Mouse (Mus musculus): Measurements from ENCODE around the gene Gm10974.

Gm10974 gene

GRCm38 (mm10) chr7:66359044-66359443 lies 6.7 kb upstream of the Gm10974 start:
- no peak for DNase-seq (ENCODE audit: low read depth)

DNA sequence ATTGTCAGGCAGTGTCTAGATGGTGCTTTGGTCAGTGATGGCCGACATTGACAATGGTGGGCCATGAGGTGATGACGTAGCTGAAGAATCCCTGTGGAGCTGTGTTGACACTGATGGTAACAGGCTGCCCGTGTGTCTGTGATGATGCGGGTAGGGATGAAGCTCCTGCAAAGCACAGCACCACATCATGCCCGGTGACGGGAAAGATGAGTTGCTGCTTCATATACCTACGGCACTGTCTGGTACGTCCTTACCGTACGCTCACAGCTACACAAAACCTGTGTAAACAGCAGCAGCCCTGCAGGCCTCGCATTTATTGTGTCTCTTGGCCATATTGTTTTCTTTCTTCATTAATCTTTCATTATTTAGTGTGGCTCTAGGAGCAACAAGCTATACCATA lies 1.2 kb upstream of the Gm10974 start:
- no peak for DNase-seq (ENCODE audit: low read depth)

DNA sequence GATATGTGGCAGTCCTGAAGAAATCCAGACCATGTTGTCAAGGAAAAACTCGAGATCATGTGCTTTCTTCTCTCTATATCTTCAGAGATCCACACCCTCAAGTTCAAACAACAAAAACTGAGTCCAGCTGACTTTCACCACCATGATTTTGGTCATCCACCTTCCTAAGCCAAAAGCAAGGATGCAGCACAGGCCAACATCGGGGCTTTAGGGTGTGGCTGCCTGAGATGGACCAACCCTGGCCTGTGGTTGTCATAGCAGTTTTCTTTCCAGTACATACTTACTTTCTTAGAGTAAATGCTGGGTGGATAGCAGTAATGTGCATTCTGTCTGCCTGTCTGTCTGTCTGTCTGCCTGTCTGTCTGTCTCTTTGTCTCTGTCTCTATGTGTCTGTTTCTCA lies 294 bp upstream of the Gm10974 start:
- no peak for DNase-seq (ENCODE audit: low read depth)

GRCm38 (mm10) chr7:66369071-66369933 lies 3.6 kb downstream of the Gm10974 start:
- no peak for DNase-seq (ENCODE audit: low read depth)

DNA sequence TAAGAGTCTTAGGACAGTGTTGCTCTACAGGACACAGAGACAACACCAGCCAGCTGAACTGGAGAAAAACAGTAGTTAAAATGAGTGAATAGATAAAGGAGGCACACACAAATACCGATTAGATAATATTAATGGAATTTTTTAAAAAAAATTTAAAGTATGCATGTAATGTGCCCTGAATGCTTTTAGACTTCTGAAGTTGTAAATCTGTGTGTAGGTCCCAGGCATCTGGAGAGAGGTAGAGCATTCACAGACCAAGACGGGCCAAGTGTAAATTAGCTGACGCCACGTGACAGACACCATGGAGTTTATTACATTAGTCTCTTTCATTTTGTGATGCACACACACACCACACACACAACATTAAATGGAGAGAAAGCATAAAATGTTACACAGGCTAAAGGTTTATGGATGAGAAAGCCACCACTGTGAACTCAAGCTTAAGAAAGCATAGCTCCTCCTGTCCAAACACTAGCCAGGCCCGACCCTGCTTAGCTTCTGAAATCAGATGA lies 4.3 kb downstream of the Gm10974 start:
- no peak for DNase-seq (ENCODE audit: low read depth)

DNA sequence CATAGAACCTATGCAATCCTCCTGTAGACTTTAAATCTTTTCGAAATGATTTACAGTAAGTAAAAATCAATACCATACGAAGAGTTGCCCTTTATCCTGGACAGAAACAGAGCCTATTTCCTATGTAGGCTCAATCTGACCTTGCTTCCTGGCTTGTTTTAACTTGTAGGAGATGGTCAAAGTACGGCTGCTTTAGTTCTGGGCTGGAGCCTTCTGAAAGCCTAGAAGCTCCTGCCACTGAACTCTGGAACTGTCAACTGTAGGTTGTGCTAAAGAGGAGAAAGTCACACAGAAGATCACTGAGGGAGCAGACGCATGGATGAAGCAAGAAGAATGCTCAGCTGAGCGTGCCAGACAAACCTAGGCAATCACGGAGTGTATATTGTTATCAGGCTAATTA lies 5.3 kb downstream of the Gm10974 start:
- no peak for DNase-seq (ENCODE audit: low read depth)

- no peak for DNase-seq (ENCODE audit: low read depth)
Observed at GRCm38 (mm10) chr7:66373391-66373790, 7.7 kb downstream of the Gm10974 start.

GRCm38 (mm10) chr7:66375736-66376135 lies 10.0 kb downstream of the Gm10974 start:
- DNase-seq (ENCODE audit: low read depth) = no peak

GRCm38 (mm10) chr7:66376560-66376959 lies 10.9 kb downstream of the Gm10974 start:
- no peak for DNase-seq (ENCODE audit: low read depth)

- peak; percentile 38 for DNase-seq (ENCODE audit: low read depth)
Observed at GRCm38 (mm10) chr7:66384213-66384612, 18.5 kb downstream of the Gm10974 start.

DNA sequence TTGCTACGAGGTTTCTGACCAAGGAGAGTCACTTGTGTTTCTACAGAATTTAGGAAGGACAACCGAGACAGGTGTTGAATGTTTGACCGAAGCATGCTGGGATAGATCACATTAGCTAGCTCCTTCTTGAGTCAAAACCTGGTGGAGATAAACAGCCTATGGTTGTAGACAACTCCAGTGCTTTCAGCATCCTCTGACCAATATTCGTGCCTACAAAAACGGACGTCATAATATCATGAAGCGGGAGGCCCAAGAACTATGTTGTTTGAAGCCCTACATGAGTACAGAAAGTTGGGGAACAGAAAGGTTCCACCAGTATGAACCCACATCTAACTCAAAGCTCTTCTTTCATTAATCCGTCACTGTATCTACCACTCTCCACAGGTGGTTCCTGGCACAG lies 19.2 kb downstream of the Gm10974 start:
- no peak for DNase-seq (ENCODE audit: low read depth)

- DNase-seq (ENCODE audit: low read depth) = no peak
Observed at GRCm38 (mm10) chr7:66385826-66386225, 20.1 kb downstream of the Gm10974 start.

GRCm38 (mm10) chr7:66386411-66386810 lies 20.7 kb downstream of the Gm10974 start:
- DNase-seq (ENCODE audit: low read depth) = no peak

DNA sequence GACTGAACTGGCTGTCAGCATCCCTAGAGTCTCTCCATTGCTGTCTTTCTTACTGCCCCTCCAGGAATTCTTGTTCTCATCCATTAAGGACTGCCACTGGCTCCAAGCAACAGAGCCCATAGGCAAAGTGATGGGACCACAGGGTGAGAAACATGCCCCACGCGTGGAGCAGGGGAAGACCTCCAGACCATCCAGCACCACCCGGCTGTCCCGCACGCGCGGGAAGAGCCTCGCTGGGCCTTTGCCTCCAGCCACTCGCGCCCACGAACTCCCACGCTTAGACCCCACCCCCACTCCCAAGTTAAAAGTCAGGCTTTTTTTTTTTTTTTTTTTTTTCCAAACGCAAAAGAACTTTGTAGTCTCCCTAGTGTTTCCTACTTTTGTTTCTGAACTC lies 21.7 kb downstream of the Gm10974 start:
- DNase-seq (ENCODE audit: low read depth) = peak; percentile 7

DNA sequence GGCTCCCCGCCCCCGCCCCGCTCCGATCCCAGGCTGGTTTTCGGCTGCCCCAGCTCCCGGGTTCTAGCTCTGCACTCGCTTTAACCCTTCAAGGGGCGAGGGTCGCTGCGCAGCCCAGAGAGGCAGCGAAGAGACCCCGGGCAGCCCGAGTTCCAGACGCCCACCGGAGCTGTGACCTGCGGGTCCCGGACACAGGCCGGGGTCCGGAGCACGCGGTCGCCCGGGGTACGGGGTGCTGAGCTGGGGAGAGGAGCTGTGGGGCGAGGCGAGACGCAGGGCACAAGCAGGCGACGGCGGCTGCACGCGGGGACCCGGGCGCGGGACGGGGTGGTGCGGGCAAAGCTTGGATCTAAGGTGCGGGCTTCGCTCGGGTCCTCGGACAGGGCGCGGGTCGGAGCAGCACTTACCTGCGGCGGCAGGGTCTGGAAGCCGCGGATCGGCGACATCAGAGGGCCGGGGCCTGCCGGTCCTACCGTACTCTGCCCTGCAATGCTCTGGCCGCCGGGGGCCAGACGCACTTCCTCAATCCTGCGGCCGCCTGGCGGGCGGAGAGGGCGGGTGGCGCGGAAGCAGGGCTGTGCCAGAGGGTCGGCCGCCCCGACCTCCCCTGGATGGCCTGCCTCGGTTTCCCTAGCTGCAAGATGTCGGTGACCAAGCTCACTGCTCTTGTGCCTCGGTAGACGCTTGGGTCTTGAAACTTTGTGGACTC lies 22.3 kb downstream of the Gm10974 start, which contains the start of gene Lrrk1:
Gene Lrrk1, minus strand, starts transcription at position 538 of the 709 bp plus-strand sequence.
- peak; percentile 46 for DNase-seq (ENCODE audit: low read depth)

GRCm38 (mm10) chr7:66388621-66389532 lies 23.2 kb downstream of the Gm10974 start:
- DNase-seq (ENCODE audit: low read depth) = peak; percentile 70

DNA sequence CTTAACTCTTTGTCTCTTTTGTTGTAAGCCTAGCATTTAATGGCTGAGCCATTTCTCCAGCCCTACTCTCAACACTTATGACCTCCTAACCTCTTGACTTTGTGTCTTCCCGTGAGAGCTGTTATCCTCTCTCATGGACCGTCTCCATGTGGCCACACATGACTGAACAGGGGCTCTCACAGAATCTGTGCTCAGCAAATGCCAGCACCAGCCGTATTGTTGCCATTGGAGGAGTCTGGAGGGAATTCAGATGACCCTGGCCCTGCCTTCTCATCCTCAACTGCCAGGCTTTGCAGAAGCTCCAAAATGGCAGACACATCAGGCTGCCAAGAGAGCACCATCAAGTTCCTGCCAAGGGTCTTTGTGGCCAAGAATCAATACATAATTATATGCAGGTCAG lies 31.6 kb downstream of the Gm10974 start:
- DNase-seq (ENCODE audit: low read depth) = no peak

GRCm38 (mm10) chr7:66401605-66402004 lies 35.9 kb downstream of the Gm10974 start:
- no peak for DNase-seq (ENCODE audit: low read depth)

DNA sequence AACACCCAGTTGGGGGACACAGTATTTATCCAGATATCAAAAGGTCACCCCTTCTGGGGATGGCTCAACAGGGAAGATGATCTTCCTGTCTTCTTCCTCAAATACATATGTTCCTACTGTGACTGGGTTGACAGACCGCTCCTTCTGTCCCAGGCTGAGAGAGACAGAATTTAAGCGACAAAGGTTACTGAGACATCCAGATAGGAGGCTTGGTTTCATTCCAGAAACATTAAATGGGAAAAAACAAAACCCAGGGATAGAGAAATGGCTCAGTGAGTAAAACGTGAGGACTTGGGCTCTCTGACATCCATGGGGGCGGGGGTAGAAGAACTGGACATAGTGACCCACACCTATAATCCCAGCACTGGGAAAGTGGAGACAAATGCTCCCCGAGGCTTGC lies 37.2 kb downstream of the Gm10974 start:
- no peak for DNase-seq (ENCODE audit: low read depth)

DNA sequence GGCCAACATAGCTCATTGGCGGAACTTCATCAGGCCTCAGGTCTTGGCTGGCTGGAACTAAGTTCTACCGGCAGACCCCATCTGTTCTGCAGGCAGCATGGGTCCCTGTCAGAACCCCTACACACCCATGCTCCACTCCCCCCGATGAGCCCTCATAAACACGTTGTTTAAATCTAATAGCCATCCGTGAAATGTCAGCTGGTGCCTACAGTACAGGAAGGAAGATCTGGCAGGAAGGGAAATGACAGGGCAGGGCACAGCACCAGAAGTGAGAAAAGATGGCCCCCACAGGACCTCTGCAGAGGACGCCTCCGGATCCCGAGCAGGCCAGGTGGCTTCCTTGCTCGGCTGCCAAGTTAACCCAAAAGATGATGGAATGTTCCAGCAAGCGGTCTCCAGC lies 38.4 kb downstream of the Gm10974 start:
- DNase-seq (ENCODE audit: low read depth) = no peak

- DNase-seq (ENCODE audit: low read depth) = no peak
Observed at GRCm38 (mm10) chr7:66404802-66405201, 39.1 kb downstream of the Gm10974 start.

DNA sequence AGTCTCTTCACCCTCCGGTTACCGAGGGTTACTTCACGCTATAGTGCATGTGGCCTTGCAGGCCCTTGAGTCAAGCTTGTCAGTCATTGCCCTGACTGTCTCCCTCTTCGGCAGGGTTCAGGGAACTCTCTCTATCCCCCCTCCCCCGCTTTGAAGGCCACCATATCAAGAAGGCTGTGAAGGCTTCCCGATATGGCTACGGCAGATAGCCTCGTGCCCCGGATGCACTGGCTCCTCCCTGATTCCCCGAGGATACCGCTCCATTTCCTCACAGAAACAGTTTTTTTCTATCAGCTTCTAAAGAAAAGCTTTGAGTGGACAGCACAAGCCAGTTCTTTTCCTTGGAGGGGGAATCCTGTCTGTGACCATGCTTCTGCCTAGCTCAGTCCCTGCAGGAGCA lies 39.8 kb downstream of the Gm10974 start:
- DNase-seq (ENCODE audit: low read depth) = no peak

All from induced T-regulatory cell, adult 2 months (primary cell).